Mouse (Mus musculus): ENCODE results near the gene Clk3. TPM values are rescaled to one million over a fixed set of nuclear protein-coding genes. Genes with fewer than 3 reads are reported as not detected.

The Clk3 gene
- polyA plus RNA-seq, 1 experiment = 100 TPM

DNA sequence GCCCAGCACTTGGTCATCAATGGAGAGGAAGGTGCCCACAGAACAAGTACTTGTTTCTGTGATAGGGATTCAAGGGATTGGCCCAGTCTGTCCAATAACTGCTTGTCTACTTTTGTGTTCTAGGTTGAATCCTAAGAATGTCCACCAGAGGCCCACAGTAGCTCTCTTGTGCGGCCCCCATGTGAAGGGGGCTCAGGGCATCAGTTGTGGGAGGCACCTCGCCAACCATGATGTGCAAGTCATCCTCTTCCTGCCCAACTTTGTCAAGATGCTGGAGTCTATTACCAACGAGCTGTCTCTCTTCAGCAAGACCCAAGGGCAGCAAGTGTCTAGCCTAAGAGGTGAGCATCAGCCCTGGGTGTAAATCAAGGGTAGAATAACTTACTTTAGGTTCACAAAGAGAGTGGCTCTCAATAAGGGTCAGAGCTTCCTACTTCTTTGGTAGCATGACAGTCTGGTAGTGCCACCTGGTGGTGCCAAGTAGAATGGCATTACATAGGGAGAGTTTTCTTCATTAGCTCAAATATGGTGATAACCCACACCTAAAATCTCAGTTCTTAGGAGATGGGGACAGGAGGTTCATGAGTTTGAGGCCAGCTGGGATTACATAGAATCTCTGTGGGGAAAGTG lies 21.1 kb downstream of the Clk3 start:
- no peak overlapping the region for H3K4me3 ChIP-seq (replicated peaks)
- peaks cover 69% of the 10 kb centered on the region for H3K4me1 ChIP-seq
- no peaks in the 10 kb centered on the region for H3K27me3 ChIP-seq (replicated peaks)
- peaks cover 18% of the 10 kb centered on the region for H3K9me3 ChIP-seq
- TF ChIP-seq FLI1 (IDR thresholded peaks at IDR 0.05; ENCODE audit: low read length) (no peak), GATA1 (IDR thresholded peaks at IDR 0.05; ENCODE audit: borderline replicate concordance, low read length) (no peak)
- peaks cover 100% of the 10 kb centered on the region for H3K36me3 ChIP-seq (replicated peaks; ENCODE audit: low read length)

GRCm38 (mm10) chr9:57739863-57740262 lies 25.8 kb downstream of the Clk3 start:
- Histone ChIP-seq H3K36me3 (replicated peaks; ENCODE audit: low read length) (peaks cover 98% of the 10 kb centered on the region), H3K4me1 (peaks cover 81% of the 10 kb centered on the region)

DNA sequence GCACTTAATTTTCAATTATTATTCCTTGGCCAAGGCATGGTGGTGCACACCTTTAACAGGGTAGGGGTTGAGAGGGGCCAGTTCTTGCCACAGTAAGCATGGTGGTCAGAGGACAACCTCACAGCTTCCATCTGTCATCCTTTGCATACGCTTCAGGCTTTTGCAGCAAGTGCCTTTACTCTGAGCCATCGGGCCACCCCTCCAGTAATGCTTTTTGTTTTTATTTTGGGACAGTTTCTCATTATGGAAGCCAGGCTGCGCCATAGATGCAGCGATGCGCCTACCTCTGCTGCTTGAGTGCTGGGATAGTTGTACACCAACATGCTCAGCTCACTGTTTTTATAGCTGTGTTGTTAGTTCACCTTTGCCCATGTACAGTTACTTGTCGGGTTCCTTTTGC lies 32.1 kb downstream of the Clk3 start:
- peaks cover 73% of the 10 kb centered on the region for H3K4me1 ChIP-seq
- TF ChIP-seq GATA1 (IDR thresholded peaks at IDR 0.05; ENCODE audit: borderline replicate concordance, low read length) = no peak
- no peak for TF ChIP-seq FLI1 (IDR thresholded peaks at IDR 0.05; ENCODE audit: low read length)
- no peaks in the 10 kb centered on the region for H3K9me3 ChIP-seq
- no peak overlapping the region for H3K4me3 ChIP-seq (replicated peaks)
- no peaks in the 10 kb centered on the region for H3K27me3 ChIP-seq (replicated peaks)
- peaks cover 95% of the 10 kb centered on the region for H3K36me3 ChIP-seq (replicated peaks; ENCODE audit: low read length)

More at GRCm38 (mm10) chr9:57739863-57740262, 25.8 kb downstream of the Clk3 start:
- TF ChIP-seq FLI1 (IDR thresholded peaks at IDR 0.05; ENCODE audit: low read length) (no peak), GATA1 (IDR thresholded peaks at IDR 0.05; ENCODE audit: borderline replicate concordance, low read length) (no peak)
- no peak overlapping the region for H3K4me3 ChIP-seq (replicated peaks)
- no peaks in the 10 kb centered on the region for H3K27me3 ChIP-seq (replicated peaks)
- H3K9me3 ChIP-seq = no peaks in the 10 kb centered on the region

GRCm38 (mm10) chr9:57728312-57728711 lies 37.3 kb downstream of the Clk3 start:
- no peak overlapping the region for H3K4me3 ChIP-seq (replicated peaks)
- H3K4me1 ChIP-seq = peaks cover 40% of the 10 kb centered on the region
- H3K9me3 ChIP-seq = 0 out of 2 replicates have a peak, but pooled peaks cover 5% of the 10 kb centered on the region
- H3K36me3 ChIP-seq (replicated peaks; ENCODE audit: low read length) = peaks cover 94% of the 10 kb centered on the region
- H3K27me3 ChIP-seq (replicated peaks) = no peaks in the 10 kb centered on the region
- TF ChIP-seq FLI1 (IDR thresholded peaks at IDR 0.05; ENCODE audit: low read length) (no peak), GATA1 (IDR thresholded peaks at IDR 0.05; ENCODE audit: borderline replicate concordance, low read length) (no peak)

GRCm38 (mm10) chr9:57724701-57725100 lies 41.0 kb downstream of the Clk3 start:
- H3K4me1 ChIP-seq = peaks cover 45% of the 10 kb centered on the region
- no peak overlapping the region for H3K4me3 ChIP-seq (replicated peaks)
- 0 out of 2 replicates have a peak, but pooled peaks cover 5% of the 10 kb centered on the region for H3K9me3 ChIP-seq
- no peak for TF ChIP-seq FLI1 (IDR thresholded peaks at IDR 0.05; ENCODE audit: low read length)
- no peak for TF ChIP-seq GATA1 (IDR thresholded peaks at IDR 0.05; ENCODE audit: borderline replicate concordance, low read length)
- peaks cover 94% of the 10 kb centered on the region for H3K36me3 ChIP-seq (replicated peaks; ENCODE audit: low read length)
- no peaks in the 10 kb centered on the region for H3K27me3 ChIP-seq (replicated peaks)

DNA sequence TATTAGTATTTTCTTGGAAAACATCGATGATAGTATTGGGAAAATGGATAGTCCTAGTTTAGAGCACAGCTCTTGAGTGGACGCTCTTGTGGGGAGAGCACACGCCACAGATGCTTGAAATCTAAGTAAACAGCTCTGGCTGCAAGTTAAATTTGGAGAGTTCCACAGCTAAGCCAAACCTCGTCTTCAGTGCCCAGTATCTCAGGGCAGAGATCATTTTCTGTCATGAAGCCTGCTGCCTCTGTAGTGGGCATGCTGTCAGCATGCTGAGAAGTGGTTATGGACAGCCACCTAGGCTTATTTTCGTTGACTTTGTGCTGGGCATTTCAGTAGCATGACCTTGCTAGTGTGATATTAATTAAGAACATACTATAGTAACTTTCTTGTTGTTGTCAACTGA lies 41.9 kb downstream of the Clk3 start:
- Histone ChIP-seq H3K4me3 (replicated peaks) (no peak overlapping the region), H3K36me3 (replicated peaks; ENCODE audit: low read length) (peaks cover 94% of the 10 kb centered on the region), H3K27me3 (replicated peaks) (no peaks in the 10 kb centered on the region), H3K4me1 (peaks cover 36% of the 10 kb centered on the region), H3K9me3 (0 out of 2 replicates have a peak, but pooled peaks cover 5% of the 10 kb centered on the region)
- no peak for TF ChIP-seq FLI1 (IDR thresholded peaks at IDR 0.05; ENCODE audit: low read length)
- TF ChIP-seq GATA1 (IDR thresholded peaks at IDR 0.05; ENCODE audit: borderline replicate concordance, low read length) = no peak

DNA sequence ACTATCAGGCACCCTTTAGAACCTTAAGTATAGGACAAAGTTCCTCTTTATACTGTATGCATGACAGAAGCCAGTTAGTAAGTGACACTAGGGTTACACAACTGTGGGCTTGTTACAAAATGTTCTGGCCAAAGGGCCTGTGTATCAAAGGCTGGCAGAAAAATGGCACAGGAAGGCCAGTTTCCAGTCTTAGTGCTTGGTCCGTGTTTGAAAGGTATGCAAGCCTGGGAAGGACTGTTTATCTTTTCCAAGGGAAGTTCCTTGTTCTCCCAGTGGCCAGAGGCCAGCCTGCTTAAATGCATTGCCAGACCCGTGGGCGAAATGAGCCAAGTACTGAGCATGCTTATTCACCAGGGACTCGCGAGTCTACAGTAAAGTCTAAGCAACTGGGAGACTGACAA lies 42.3 kb downstream of the Clk3 start:
- Histone ChIP-seq H3K4me3 (replicated peaks) (no peak overlapping the region), H3K4me1 (peaks cover 35% of the 10 kb centered on the region), H3K9me3 (0 out of 2 replicates have a peak, but pooled peaks cover 4% of the 10 kb centered on the region), H3K27me3 (replicated peaks) (no peaks in the 10 kb centered on the region), H3K36me3 (replicated peaks; ENCODE audit: low read length) (peaks cover 97% of the 10 kb centered on the region)
- no peak for TF ChIP-seq FLI1 (IDR thresholded peaks at IDR 0.05; ENCODE audit: low read length)
- TF ChIP-seq GATA1 (IDR thresholded peaks at IDR 0.05; ENCODE audit: borderline replicate concordance, low read length) = no peak

GRCm38 (mm10) chr9:57722371-57722770 lies 43.3 kb downstream of the Clk3 start:
- TF ChIP-seq FLI1 (IDR thresholded peaks at IDR 0.05; ENCODE audit: low read length) (no peak), GATA1 (IDR thresholded peaks at IDR 0.05; ENCODE audit: borderline replicate concordance, low read length) (no peak)
- Histone ChIP-seq H3K4me3 (replicated peaks) (no peak overlapping the region), H3K4me1 (peaks cover 39% of the 10 kb centered on the region), H3K36me3 (replicated peaks; ENCODE audit: low read length) (peaks cover 96% of the 10 kb centered on the region), H3K9me3 (no peaks in the 10 kb centered on the region), H3K27me3 (replicated peaks) (no peaks in the 10 kb centered on the region)

DNA sequence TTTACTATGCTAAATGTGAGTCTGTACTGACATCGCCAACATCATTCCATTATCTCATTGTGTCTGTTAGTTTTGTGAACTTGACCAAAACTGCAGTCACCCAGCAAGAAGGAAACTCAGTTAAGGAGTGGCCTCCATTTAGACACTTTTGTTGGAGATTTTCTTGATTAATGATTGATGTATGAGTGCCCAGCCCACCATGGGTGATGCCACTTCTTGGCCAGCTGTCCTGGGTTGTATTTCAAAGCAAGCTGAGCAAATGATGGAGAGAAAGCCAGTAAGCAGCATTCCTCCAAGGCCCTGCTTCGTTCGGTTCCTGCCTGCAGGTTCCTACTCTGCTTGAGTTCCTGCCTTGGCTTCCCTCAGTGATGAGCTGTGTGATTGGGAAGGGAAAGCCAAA lies 44.9 kb downstream of the Clk3 start:
- Histone ChIP-seq H3K27me3 (replicated peaks) (no peaks in the 10 kb centered on the region), H3K4me1 (peaks cover 40% of the 10 kb centered on the region), H3K9me3 (no peaks in the 10 kb centered on the region), H3K4me3 (replicated peaks) (no peak overlapping the region), H3K36me3 (replicated peaks; ENCODE audit: low read length) (peaks cover 95% of the 10 kb centered on the region)
- no peak for TF ChIP-seq GATA1 (IDR thresholded peaks at IDR 0.05; ENCODE audit: borderline replicate concordance, low read length)
- no peak for TF ChIP-seq FLI1 (IDR thresholded peaks at IDR 0.05; ENCODE audit: low read length)

- H3K9me3 ChIP-seq = no peaks in the 10 kb centered on the region
- TF ChIP-seq FLI1 (IDR thresholded peaks at IDR 0.05; ENCODE audit: low read length) (no peak), GATA1 (IDR thresholded peaks at IDR 0.05; ENCODE audit: borderline replicate concordance, low read length) (no peak)
- H3K36me3 ChIP-seq (replicated peaks; ENCODE audit: low read length) = peaks cover 97% of the 10 kb centered on the region
- peaks cover 29% of the 10 kb centered on the region for H3K4me1 ChIP-seq
- no peaks in the 10 kb centered on the region for H3K27me3 ChIP-seq (replicated peaks)
- H3K4me3 ChIP-seq (replicated peaks) = no peak overlapping the region
Observed at GRCm38 (mm10) chr9:57718408-57718807, 47.3 kb downstream of the Clk3 start.
